Mouse (Mus musculus) neural tube, embryonic 15.5 days (tissue): Measurements from ENCODE around the gene Tbcc. TPM values are rescaled to one million over a fixed set of nuclear protein-coding genes. Genes with fewer than 3 reads are reported as not detected.

Experiments used
- ATAC-seq: fragments of 200-750 bp; cut with Nextera tagmentation; 2 replicates; pipeline ENCODE4 v1.8.0; 2017; ENCODE audit warnings: mild to moderate bottlenecking, moderate TSS enrichment, moderate library complexity; ENCODE audit not compliant: low FRiP score
- H3K27ac ChIP-seq: fragments of 300-500 bp; sonication (generic); replicated peaks from 2 replicates; pipeline ENCODE4 v1.5.1; 2015; ENCODE audit warnings: mild to moderate bottlenecking, inconsistent platforms
- H3K27me3 ChIP-seq: fragments of 300-500 bp; sonication (generic); replicated peaks from 2 replicates; pipeline ENCODE4 v1.6.1; 2015; ENCODE audit warnings: inconsistent platforms
- H3K36me3 ChIP-seq: fragments of 300-500 bp; sonication (generic); 2 replicates; pipeline ENCODE4 v1.6.1; 2015; ENCODE audit warnings: inconsistent platforms
- H3K4me1 ChIP-seq: fragments of 300-500 bp; sonication (generic); 2 replicates; pipeline ENCODE4 v1.6.1; 2015; ENCODE audit warnings: inconsistent platforms
- H3K4me2 ChIP-seq: fragments of 300-500 bp; sonication (generic); 2 replicates; pipeline ENCODE4 v1.6.1; 2015; ENCODE audit warnings: inconsistent platforms, mild to moderate bottlenecking, moderate library complexity
- H3K4me3 ChIP-seq: fragments of 300-500 bp; sonication (generic); replicated peaks from 2 replicates; pipeline ENCODE4 v1.5.1; 2015; ENCODE audit warnings: mild to moderate bottlenecking, inconsistent platforms
- H3K9ac ChIP-seq: fragments of 300-500 bp; sonication (generic); replicated peaks from 2 replicates; pipeline ENCODE4 v1.6.1; 2015; ENCODE audit warnings: mild to moderate bottlenecking, inconsistent platforms
- H3K9me3 ChIP-seq: fragments of 300-500 bp; sonication (generic); replicated peaks from 2 replicates; pipeline ENCODE4 v1.6.1; 2016; ENCODE audit warnings: inconsistent platforms
- WGBS: fragments of 180-500 bp; shearing (Covaris S2); methylation state at CpG from one replicate; pipeline ENCODE4 v1.1.7; 2015; ENCODE audit warnings: mixed read lengths; 5-methylcytosine and 5-hydroxymethylcytosine counted together
- polyA plus RNA-seq: library from polyadenylated mRNA; unstranded; fragments of >200 nt; fragmentation: Nextera tagmentation; extraction: Ambion mirVana; gene quantifications from 2 replicates; pipeline ENCODE4 v1.2.1, GENCODE M21; 2015

Tbcc gene
- polyA plus RNA-seq, 1 experiment from 2014 or later, result 62.5 TPM

GRCm38 (mm10) chr17:46856107-46856388, 34.4 kb upstream of the Tbcc start:
- ATAC-seq, result no peak
- Histone ChIP-seq H3K27me3 (no peaks in the 10 kb centered on the region), H3K9ac (peak overlapping the region; percentile 100), H3K4me1 (peaks cover 44% of the 10 kb centered on the region), H3K27ac (peak overlapping the region; percentile 100), H3K4me3 (peak overlapping the region; percentile 92), H3K36me3 (no peaks in the 10 kb centered on the region), H3K9me3 (no peaks in the 10 kb centered on the region), H3K4me2 (peak overlapping the region; percentile 64)
- 12% methylated on average over 4 of the region's 4 CpGs for WGBS

DNA sequence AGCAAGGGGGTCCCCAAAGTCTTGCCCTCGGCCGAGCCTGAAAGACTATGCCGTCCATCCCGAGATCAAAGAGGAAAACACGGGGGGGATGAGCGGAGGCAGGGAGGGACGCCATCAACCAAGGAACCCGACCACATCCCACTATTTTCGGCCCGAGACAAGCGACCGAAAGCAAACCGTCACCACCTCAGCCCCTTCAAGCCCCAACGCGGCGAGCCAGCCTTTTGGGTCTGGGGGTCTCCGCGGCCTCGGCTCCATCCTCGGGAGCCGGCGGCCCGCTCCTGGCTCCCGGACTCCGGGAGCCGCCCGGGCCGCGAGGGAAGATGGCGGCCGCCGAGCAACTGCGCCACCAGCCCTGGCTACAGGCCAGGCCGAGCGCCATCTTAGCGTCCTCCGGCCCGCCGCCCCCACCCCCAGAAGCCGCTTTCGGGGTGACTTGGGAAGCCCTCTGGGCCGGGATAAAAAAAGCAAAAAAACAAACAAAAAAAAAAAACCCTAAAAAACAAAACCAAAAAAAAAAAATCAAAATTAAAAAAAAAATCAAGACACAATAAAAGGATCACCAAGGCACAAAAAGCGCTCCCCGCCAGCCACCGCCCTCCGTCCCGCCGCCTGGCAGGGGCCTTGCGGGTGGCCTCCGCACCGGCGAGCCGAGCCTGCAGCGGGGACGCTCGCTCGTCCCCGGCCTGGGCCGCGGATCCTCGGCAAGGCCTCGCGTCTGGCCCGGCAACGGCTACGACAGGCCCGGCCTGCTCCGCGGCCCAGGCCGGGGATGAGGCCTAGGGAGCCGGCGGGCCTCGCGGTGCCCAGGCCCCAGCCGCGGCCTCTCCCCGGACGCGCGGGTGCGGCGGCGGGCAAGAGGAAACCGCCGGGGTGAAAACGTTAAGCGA, 33.8 kb upstream of the Tbcc start:
- Histone ChIP-seq H3K36me3 (no peaks in the 10 kb centered on the region), H3K4me3 (peak overlapping the region; percentile 92), H3K4me2 (peak overlapping the region; percentile 64), H3K9me3 (no peaks in the 10 kb centered on the region), H3K27ac (peak overlapping the region; percentile 100), H3K4me1 (peaks cover 44% of the 10 kb centered on the region), H3K27me3 (no peaks in the 10 kb centered on the region), H3K9ac (peak overlapping the region; percentile 100)
- ATAC-seq, result peak; percentile 29; the same call in 1 of the 2 replicates
- WGBS, result under 1% methylated on average over 84 of the region's 87 CpGs

DNA sequence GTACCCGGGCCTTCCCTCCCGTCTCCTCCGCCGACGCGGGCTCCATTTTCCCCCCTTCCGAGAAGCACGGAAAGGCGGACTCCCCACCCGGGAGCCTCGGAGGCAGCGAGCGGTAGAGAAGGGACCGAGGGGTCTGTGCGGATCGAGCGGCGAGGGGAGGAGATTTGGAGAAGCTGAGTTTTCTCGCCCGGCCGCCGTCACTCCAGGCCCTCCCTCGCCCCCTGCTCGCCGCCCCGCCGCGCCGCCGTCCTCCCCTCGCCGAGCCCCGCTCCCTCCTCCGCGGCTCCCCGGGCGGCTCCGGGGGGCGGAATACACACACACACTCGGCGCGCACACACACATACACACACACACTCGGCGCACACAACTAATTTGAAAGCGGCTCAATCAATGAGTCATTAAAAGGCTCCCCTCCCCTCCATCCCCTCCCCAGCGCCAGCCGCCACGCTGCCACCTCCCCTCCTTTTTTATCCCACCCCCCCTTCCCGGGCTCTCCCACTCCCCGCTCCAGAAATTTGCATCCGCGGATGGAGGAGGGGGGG, 33.1 kb upstream of the Tbcc start:
- Histone ChIP-seq H3K27ac (peak overlapping the region; percentile 100), H3K4me3 (peak overlapping the region; percentile 92), H3K4me1 (peaks cover 44% of the 10 kb centered on the region), H3K4me2 (peak overlapping the region; percentile 64), H3K9me3 (no peaks in the 10 kb centered on the region), H3K36me3 (no peaks in the 10 kb centered on the region), H3K27me3 (no peaks in the 10 kb centered on the region), H3K9ac (peak overlapping the region; percentile 100)
- ATAC-seq, result peak; percentile 78
- 0% methylated on average over 16 of the region's 52 CpGs for WGBS

DNA sequence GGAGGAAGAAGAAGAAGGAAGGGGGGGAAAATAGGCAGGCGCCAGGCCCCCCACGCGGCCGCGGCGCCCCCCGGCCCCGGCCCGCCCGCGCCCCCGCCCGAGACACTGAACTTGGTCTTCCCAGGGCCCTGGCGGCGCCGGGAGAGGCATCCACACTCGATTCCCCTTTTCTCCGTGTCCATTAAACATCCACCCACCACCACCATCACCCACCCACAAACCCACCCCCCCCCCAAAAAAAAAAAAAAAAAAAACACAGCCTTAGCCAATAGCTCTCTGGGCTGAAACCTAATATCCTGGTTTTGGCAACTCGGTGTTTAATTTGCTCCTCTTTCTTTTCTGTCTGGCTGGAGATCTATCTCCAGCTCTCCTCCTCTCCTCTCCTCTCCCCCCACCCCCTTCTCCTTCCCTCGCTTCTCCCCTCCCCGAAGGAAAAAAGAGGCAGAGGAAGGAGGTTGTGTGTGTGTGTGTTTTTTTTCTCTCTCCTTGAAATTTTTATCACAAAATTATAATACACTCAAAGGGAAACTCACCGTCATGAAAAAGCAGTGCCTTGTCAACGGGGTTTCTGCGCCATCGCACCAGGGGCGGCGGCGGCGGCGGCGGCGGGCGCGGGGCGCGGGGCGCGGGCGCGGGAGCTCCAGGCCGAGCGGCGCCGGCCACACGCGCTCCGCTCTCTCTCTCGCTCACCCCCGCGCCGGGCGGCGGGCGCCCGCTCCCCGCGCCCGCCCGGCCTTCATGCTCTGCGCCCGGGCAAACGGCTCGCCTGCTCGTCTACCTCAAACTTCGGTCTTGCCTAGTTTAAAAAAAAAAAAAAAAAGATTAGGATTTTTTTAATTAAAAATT, 32.4 kb upstream of the Tbcc start, which contains the start of gene Bicral:
Gene Bicral (minus strand): TSS at position 580 of the 846 bp plus-strand sequence.
- Histone ChIP-seq H3K9ac (peak within 1 kb of the TSS; percentile 100), H3K27me3 (no peaks in the 10 kb centered on the region), H3K4me3 (peak within 1 kb of the TSS; percentile 92), H3K36me3 (no peaks in the 10 kb centered on the region), H3K9me3 (no peaks in the 10 kb centered on the region), H3K4me1 (peaks cover 37% of the 10 kb centered on the region), H3K27ac (peak within 1 kb of the TSS; percentile 100), H3K4me2 (peak within 1 kb of the TSS; percentile 64)
- peak; percentile 79 for ATAC-seq
- WGBS, result under 1% methylated on average over 45 of the region's 65 CpGs

- ATAC-seq, result no peak
- no peaks in the 10 kb centered on the region for H3K9me3 ChIP-seq
- 17% methylated on average over 9 of the region's 9 CpGs for WGBS
These were observed 31.6 kb upstream of the Tbcc start for GRCm38 (mm10) chr17:46858749-46859444.

GRCm38 (mm10) chr17:46860120-46860519, 30.4 kb upstream of the Tbcc start:
- no peak for ATAC-seq
- no peak overlapping the region for H3K9ac ChIP-seq
- no peak overlapping the region; the same call in 1 of the 2 replicates for H3K27ac ChIP-seq
- H3K9me3 ChIP-seq, result no peaks in the 10 kb centered on the region
- peaks cover 20% of the 10 kb centered on the region for H3K4me1 ChIP-seq
- H3K27me3 ChIP-seq, result no peaks in the 10 kb centered on the region
- H3K4me2 ChIP-seq, result no peak overlapping the region
- no peak overlapping the region for H3K4me3 ChIP-seq
- WGBS, result 39% methylated on average over 4 of the region's 4 CpGs
- no peaks in the 10 kb centered on the region for H3K36me3 ChIP-seq

More at GRCm38 (mm10) chr17:46858749-46859444, 31.6 kb upstream of the Tbcc start:
- Histone ChIP-seq H3K4me1 (peaks cover 32% of the 10 kb centered on the region), H3K4me2 (peak overlapping the region; percentile 64), H3K27ac (peak overlapping the region; percentile 100), H3K36me3 (no peaks in the 10 kb centered on the region), H3K4me3 (peak overlapping the region; percentile 92), H3K27me3 (no peaks in the 10 kb centered on the region), H3K9ac (peak overlapping the region; percentile 100)

DNA sequence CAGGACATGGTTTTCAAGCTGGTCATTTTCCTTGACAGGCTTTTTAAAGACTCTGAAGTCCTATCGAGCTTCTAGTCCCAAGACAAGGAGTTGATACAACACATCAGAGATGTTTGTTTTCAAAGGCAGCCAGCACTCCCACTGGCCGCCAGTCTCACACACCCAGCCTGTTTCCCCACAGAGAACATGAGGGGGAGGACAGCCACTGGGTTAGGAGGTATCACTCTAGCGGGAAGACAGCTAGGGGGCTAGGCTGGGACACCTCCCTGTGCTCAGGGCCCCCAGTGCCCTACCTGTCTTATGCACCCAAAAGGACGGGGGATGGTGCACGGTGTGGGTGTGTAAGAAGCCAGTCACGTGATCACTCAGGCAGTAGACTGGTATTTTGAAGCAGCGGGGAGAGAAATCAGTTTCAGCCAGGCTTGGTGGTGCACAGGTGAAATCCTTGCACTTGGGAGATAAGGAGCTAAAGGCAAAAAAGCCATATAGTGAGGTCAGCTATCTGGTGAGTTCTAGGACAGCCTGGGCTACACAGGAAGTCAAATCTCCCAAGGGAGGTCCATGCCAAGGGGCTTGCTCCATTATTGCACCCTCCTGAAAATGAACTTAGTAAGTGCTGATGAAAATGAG, 25.8 kb upstream of the Tbcc start:
- WGBS, result 81% methylated on average over 7 of the region's 7 CpGs
- H3K4me3 ChIP-seq, result no peak overlapping the region

DNA sequence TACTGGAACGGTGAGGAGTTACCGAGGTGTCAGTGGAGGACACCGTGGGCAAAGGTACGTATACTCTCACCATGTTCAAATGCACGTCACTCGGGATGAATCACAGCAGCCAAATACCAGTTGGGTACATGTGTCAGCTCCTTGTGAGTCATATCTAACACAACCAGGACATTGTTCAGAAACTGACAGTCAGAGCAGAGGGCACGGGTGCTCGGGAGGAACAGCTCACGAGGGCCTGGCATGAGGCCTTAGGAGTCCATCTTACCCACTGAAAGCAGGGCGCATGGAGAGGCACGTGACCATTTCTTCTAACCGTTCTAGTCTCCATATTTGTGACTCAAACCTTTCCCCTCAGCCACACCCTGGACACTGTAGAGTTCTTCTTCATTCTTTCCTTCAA, 23.6 kb upstream of the Tbcc start:
- no peaks in the 10 kb centered on the region for H3K9me3 ChIP-seq
- H3K27ac ChIP-seq, result no peak overlapping the region
- no peak for ATAC-seq
- H3K27me3 ChIP-seq, result no peaks in the 10 kb centered on the region
- H3K36me3 ChIP-seq, result no peaks in the 10 kb centered on the region
- no peaks in the 10 kb centered on the region for H3K4me1 ChIP-seq
- H3K4me2 ChIP-seq, result no peak overlapping the region
- no peak overlapping the region for H3K9ac ChIP-seq
- H3K4me3 ChIP-seq, result no peak overlapping the region
- WGBS, result 93% methylated on average over 12 of the region's 12 CpGs

More for the DNA sequence above, 25.8 kb upstream of the Tbcc start:
- Histone ChIP-seq H3K9me3 (no peaks in the 10 kb centered on the region), H3K27me3 (no peaks in the 10 kb centered on the region), H3K27ac (no peak overlapping the region), H3K4me2 (no peak overlapping the region), H3K36me3 (no peaks in the 10 kb centered on the region), H3K4me1 (peaks cover 8% of the 10 kb centered on the region; the same call in 1 of the 2 replicates), H3K9ac (no peak overlapping the region)
- no peak for ATAC-seq

DNA sequence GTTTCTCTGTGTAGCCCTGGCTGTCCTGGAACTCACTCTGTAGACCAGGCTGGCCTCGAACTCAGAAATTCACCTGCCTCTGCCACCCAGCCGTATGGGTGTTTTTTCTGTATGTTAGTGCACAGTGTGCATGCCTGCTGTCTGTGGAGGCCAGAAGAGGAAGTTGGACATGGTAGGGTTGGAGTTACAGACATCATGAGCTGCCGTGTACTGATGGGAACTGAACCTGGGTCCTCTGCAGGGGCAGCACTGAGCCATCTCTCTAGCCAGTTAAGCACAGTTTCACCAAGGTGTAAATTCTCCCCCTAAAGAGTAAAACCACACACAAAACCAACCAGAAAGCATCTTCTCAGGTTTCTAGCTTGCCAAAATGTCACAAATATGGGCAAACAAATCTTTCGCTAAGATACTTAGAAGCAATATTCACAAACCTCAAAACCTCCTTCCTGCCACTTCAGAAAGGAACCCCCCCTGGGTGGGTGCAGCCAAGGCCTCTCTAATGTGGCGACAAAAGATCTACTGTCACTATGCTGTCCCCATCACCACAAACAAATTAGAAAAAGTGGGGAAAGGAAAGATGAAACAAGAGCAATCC, 20.2 kb upstream of the Tbcc start:
- no peak overlapping the region for H3K4me3 ChIP-seq
- H3K27me3 ChIP-seq, result no peaks in the 10 kb centered on the region
- H3K4me2 ChIP-seq, result no peak overlapping the region
- no peaks in the 10 kb centered on the region for H3K9me3 ChIP-seq
- H3K36me3 ChIP-seq, result no peaks in the 10 kb centered on the region
- no peak for ATAC-seq
- 98% methylated on average over 5 of the region's 5 CpGs for WGBS
- no peak overlapping the region for H3K9ac ChIP-seq
- H3K27ac ChIP-seq, result no peak overlapping the region
- peaks cover 4% of the 10 kb centered on the region; the same call in 1 of the 2 replicates for H3K4me1 ChIP-seq

- H3K27me3 ChIP-seq, result no peaks in the 10 kb centered on the region
- H3K36me3 ChIP-seq, result no peaks in the 10 kb centered on the region
- WGBS, result 69% methylated on average over 1 of the region's 1 CpGs
- H3K27ac ChIP-seq, result no peak overlapping the region
- no peak for ATAC-seq
- H3K4me2 ChIP-seq, result no peak overlapping the region
- H3K9me3 ChIP-seq, result no peaks in the 10 kb centered on the region
- no peak overlapping the region for H3K4me3 ChIP-seq
- H3K4me1 ChIP-seq, result peaks cover 4% of the 10 kb centered on the region; the same call in 1 of the 2 replicates
- H3K9ac ChIP-seq, result no peak overlapping the region
These were observed 19.6 kb upstream of the Tbcc start for GRCm38 (mm10) chr17:46870913-46871312.
